Mouse (Mus musculus): ENCODE data around the gene Th.

Gene Th

DNA sequence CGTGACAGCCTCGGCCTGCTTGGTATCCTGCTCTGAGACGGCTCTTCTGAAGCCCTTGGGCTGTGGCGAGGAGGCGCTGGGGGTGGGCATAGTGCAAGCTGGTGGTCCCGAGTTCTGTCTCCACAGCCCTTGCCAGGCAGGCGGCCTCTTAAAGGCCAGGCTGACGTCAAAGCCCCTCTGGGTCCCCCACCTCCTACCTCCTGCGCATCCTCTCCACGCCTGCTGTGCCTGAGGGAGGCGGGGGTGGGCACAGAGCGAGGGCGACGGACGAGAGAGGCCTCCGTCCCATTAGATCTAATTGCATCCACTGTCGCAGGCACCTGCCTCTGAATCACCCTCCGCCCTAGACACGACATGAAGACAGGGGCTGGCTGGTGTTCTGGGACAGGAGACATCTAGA is 31.1 kb downstream of the Th start:
- DNase-seq = no peak

DNA sequence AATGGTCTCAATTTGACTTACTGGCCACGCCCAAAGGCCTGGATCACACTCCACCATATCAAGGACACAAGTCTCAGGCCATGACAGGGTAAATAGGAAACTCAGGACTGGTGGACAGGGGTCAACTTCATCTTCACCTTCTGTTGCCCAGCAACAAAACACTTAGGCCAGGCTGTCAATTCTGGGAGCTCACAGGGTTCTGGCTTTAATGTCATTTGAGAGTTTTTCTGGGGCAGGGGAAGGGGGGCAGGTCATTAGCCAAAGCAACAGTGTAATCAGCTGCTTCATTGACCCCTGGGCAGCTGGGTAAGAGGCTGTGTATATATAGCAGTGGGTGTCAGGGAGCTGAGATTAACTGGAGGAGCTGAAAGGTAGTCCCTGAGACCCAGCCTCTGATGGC is 33.5 kb downstream of the Th start:
- no peak for DNase-seq

DNA sequence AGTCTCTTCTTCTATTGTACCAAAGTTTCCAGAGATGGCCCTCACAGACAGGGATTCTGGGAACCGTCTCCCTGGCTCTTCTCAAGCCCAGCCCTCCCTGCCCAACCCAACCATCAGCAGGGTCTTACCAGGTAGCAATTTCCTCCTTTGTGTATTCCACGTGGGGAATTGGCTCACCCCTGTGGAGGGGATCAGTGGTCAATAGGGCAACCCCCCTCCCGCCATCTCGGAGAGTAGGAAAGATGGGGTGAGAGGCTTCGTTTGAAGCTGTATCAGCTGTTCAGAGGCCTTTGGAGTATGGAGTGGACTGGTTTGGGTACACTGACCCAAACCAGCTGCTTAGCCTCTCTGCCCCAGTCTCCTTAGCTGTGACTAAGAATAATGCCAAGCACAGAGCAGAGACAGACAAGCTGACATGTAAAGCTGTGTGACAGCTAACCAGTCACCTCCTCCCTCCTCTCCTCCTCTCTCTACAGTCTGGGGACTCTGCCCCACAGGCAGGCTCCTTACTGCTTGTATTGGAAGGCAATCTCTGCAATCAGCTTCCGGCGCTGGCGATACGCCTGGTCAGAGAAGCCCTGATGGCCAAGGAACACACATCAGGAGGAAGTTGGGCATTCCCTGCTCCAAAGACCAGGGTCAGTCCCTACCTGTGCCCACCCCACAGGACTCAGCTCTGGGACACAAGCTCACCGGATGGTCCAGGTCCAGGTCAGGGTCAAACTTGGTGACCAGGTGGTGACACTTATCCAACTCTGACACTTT is 34.8 kb downstream of the Th start:
- no peak for DNase-seq

DNA sequence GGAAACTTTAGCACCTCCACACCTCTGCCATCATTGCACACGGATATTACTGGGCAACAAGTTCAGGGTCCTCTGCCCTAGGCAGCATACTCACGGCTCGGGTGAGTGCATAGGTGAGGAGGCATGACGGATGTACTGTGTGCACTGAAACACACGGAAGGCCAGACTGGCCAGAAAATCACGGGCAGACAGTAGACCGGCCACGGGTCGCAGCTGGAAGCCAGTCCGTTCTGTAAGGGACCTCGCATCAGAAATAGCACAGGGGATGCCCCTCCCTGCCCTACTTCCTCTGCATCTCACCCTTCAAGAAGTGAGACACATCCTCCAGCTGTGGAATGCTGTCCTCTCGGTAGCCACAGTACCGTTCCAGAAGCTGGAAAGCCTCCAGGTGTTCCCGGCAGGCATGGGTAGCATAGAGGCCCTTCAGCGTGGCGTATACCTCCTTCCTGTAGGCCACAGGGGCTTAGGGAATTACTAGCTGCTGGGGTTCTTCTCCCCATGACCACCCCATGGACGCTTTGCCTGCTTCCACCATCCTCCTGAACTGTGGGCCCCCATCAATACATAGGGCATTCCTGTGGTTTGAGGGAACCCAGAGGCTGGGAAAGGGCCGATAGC is 35.6 kb downstream of the Th start:
- DNase-seq = no peak

DNA sequence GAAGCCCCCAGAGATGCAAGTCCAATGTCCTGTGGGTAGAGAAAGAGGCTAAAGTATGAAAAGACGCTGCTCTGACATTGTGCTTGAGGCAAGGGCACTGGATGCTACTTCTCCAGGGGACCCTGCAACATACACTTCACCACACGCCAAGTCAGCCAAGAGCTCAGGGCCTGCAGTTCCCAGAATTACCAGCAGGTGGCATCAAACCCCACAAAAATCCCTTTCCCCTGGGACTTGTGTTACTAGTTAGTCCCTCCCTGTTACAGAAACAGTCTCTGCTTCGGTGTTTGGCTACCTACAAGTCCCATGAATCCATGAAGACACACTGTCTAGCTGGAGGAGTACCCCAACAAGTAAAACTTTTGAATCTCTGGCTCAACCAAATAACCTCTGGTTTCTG is 36.3 kb downstream of the Th start:
- peak; percentile 81 for DNase-seq

DNA sequence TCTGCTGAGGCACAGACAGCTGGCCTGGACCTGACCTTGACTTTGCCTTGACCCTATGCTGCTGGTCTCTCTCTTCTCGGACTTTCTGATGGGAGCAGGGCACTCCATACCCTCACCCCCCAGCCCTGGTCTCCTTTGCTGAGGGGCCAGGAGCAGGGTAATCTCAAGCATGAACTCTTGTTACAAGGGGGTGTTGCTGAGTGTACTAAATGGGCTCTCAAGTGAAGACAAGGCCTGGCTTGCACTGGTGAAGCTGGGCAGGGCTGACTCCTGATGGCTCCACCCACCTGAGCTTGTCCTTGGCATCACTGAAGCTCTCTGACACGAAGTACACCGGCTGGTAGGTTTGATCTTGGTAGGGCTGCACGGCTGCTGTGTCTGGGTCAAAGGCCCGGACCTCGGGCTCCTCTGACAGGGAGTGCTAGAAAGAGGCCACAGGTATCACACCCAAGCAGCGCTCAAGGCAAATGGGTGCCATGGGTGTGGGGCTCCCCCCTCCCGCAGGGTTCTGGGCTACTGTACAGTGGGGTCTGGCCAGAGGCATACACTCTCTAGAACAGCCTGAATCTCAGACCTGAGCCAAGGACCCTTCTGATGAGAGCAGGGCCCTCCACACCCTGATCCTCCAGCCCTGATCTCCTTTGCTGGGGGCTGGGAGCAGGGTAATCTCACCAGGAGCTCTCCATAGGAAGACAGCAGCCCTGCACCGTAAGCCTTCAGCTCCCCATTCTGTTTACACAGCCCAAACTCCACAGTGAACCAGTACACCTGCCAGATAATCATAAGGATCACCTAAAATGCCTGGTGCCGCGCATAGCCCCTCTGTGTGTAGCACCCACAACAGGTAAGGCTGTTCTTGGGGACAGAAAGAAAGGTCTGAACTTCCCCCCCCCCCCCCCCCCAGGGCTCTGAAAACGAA is 36.9 kb downstream of the Th start:
- no peak for DNase-seq

DNA sequence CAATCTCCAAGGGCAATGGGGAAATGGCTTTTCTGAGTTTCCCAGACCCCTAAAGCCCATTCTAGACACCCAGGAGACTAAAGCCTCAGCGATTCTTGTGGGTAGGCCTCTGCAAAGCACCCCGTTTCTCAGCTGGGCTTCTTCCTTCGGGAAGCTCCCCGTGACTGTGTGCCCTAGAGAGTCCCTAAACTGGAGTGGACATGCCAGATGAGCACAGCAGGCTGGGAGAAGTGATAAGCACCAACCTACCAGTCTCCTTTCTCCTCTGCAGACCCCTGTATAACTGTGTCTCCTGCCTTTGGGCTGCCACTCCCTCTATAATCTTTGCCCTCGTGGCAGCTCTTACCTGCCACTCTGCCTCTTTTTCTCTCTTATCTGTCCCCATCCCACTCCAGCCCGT is 37.6 kb downstream of the Th start:
- DNase-seq = no peak

DNA sequence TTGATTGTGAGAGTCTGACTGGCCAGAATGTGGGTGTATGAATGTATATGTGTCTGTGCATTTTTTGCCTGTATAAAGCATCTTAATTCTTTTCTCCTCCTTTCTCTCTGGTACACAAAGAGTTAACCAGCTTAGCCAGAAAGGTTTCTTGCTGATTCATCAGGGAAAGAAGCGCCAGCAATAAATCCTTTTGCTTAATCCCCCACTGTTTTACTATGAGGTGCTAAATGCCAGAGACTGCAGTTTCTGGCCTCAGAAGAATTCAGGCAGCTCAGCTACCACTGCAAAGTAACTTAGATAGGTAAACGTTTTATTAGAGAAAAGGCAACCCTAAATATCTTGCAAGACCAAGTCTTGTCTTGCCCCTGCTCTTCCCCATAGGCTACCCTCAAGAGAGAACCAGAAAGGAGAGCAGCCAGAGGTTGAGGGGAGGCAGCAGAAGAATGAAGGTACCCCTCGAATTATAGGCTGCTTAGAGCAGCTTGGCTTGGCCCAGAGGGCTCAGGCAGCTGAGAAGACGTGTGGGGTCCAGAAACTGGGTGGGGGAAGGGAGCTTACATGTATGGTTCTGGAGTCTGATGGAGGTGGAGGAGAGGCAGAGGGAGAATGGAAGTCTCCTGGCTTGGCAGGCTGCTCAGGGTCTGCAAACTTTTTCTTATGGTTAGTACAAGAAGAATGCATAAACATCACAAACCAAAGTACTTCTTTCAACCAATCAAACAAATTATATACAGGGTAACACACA is 61.3 kb downstream of the Th start:
- no peak for DNase-seq

DNA sequence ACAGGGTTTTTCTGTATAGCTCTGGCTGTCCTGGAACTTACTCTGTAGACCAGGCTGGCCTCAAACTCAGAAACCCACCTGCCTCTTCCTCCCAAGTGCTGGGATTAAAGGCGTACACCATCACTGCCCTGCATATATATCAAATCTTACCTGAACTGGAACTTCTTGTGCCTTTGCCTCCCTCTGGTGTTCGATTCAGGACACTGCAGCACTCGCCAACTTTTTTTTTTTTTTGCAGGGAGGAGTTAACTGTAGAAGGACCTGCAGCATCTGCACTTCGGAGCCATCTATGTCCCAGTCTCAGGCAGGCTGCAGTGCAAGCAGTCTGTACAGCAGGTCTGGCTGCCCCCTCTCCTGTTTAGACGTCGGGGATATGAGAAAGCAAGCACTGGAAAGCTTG is 80.2 kb downstream of the Th start:
- DNase-seq = peak; percentile 24

Measured in lung, postnatal 14 days (tissue).